Mouse (Mus musculus) ES-E14 (cell line): ENCODE measurements around the gene Zscan2.

Experiments used
- CHD2 ChIP-seq: IDR thresholded peaks from 2 replicates; pipeline ENCODE4 v1.6.1; 2014; ENCODE audit warnings: mild to moderate bottlenecking, low read depth, low read length, inconsistent platforms
- HCFC1 ChIP-seq: IDR thresholded peaks from 2 replicates; pipeline ENCODE4 v1.6.1; 2012; ENCODE audit warnings: low read length, inconsistent platforms, borderline replicate concordance; ENCODE audit not compliant: insufficient read depth
- MAFK ChIP-seq: IDR thresholded peaks from 2 replicates; pipeline ENCODE4 v1.6.1; 2014; ENCODE audit warnings: mild to moderate bottlenecking, low read depth, low read length, inconsistent platforms; ENCODE audit not compliant: insufficient read depth
- ZC3H11A ChIP-seq: IDR thresholded peaks from 2 replicates; pipeline ENCODE4 v1.6.1; 2012; ENCODE audit warnings: low read depth, mild to moderate bottlenecking, inconsistent platforms, low read length, borderline replicate concordance
- ZNF384 ChIP-seq: IDR thresholded peaks from 2 replicates; pipeline ENCODE4 v1.6.1; 2012; ENCODE audit warnings: low read depth, low read length, inconsistent platforms

DNA sequence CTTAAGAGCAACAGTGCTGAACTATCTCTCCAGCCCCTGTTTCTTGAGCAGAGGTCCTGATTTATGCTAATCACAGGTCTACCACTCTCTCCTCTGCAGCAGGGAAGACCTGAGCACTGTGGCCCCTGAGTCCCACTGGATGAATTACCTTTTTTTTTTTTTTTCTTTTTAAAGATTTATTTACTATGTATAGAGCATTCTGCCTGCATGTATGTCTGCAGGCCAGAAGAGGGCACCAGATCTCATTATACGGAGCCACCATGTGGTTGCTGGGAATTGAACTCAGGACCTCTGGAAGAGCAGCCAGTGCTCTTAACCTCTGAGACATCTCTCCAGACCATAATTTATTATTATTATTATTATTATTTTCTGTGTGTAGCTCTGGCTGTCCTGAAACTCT is 24.9 kb downstream of the Zscan2 start:
- TF ChIP-seq ZNF384 (peak; percentile 42; the same call in 1 of the 2 replicates), MAFK (no peak), CHD2 (no peak), HCFC1 (no peak), ZC3H11A (no peak)
